Mouse (Mus musculus) heart, postnatal 0 days (tissue): ENCODE results near the gene Srpk2. TPM values are rescaled to one million over a fixed set of nuclear protein-coding genes. Genes with fewer than 3 reads are reported as not detected.

Source experiments
- ATAC-seq: fragments of 200-750 bp; cut with Nextera tagmentation; 2 replicates; pipeline ENCODE4 v1.8.0; 2017; ENCODE audit warnings: low read depth, moderate number of reproducible peaks, moderate library complexity; ENCODE audit not compliant: insufficient read depth
- DNase-seq: peaks from one replicate; pipeline ENCODE4 v3.0.0-alpha.2; 2016; ENCODE audit warnings: low spot score
- H3K27ac ChIP-seq: fragments of 300-500 bp; sonication (generic); 2 replicates; pipeline ENCODE4 v1.5.1; 2014; ENCODE audit warnings: low read depth, mild to moderate bottlenecking
- H3K27me3 ChIP-seq: fragments of 300-500 bp; sonication (generic); 2 replicates; pipeline ENCODE4 v1.6.1; 2014; ENCODE audit warnings: low read length, mixed read lengths; ENCODE audit not compliant: control insufficient read depth, insufficient read depth
- H3K36me3 ChIP-seq: fragments of 300-500 bp; sonication (generic); replicated peaks from 2 replicates; pipeline ENCODE4 v1.6.1; 2014; ENCODE audit warnings: low read length, mixed read lengths; ENCODE audit not compliant: control insufficient read depth, insufficient read depth
- H3K4me1 ChIP-seq: fragments of 300-500 bp; sonication (generic); 2 replicates; pipeline ENCODE4 v1.6.1; 2014; ENCODE audit warnings: antibody characterized with exemption; ENCODE audit not compliant: control insufficient read depth, insufficient read depth
- H3K4me2 ChIP-seq: fragments of 300-500 bp; sonication (generic); 2 replicates; pipeline ENCODE4 v1.6.1; 2014; ENCODE audit warnings: low read depth, mild to moderate bottlenecking, low read length, moderate library complexity
- H3K4me3 ChIP-seq: fragments of 300-500 bp; sonication (generic); 2 replicates; pipeline ENCODE4 v1.5.1; 2014; ENCODE audit warnings: low read depth, low read length
- H3K9ac ChIP-seq: fragments of 300-500 bp; sonication (generic); replicated peaks from 2 replicates; pipeline ENCODE4 v1.6.1; 2014; ENCODE audit warnings: low read depth, low read length, mixed read lengths
- H3K9me3 ChIP-seq: fragments of 300-500 bp; sonication (generic); replicated peaks from 2 replicates; pipeline ENCODE4 v1.6.1; 2016; ENCODE audit warnings: low read length; ENCODE audit not compliant: control insufficient read depth
- CTCF ChIP-seq: IDR thresholded peaks from 2 replicates; pipeline ENCODE4 v1.5.1; 2016; ENCODE audit warnings: antibody characterized with exemption, control low read depth, low read depth
- EP300 ChIP-seq: IDR thresholded peaks from 2 replicates; pipeline ENCODE4 v1.6.1; 2016; ENCODE audit warnings: antibody characterized with exemption, low read depth
- WGBS: fragments of 180-500 bp; shearing (Covaris S2); extraction: QIAGEN DNeasy Blood & Tissue Kit; methylation state at CpG from one replicate; pipeline ENCODE4 v1.1.7; 2014; 5-methylcytosine and 5-hydroxymethylcytosine counted together
- polyA plus RNA-seq: library from polyadenylated mRNA; unstranded; fragments of >200 nt; fragmentation: Nextera tagmentation; extraction: Ambion mirVana; gene quantifications from 2 replicates; pipeline ENCODE4 v1.2.1, GENCODE M21; 2015
- total RNA-seq: library from RNA; depleted of rRNA; stranded (reverse); fragments of >200 nt; gene quantifications from 2 replicates; pipeline ENCODE4 v1.2.3, GENCODE M21; 2014; ENCODE audit warnings: low replicate concordance

Gene Srpk2
- total and polyA plus RNA-seq, 2 experiments from 2014 or later = 14.7 to 52.9 TPM

DNA sequence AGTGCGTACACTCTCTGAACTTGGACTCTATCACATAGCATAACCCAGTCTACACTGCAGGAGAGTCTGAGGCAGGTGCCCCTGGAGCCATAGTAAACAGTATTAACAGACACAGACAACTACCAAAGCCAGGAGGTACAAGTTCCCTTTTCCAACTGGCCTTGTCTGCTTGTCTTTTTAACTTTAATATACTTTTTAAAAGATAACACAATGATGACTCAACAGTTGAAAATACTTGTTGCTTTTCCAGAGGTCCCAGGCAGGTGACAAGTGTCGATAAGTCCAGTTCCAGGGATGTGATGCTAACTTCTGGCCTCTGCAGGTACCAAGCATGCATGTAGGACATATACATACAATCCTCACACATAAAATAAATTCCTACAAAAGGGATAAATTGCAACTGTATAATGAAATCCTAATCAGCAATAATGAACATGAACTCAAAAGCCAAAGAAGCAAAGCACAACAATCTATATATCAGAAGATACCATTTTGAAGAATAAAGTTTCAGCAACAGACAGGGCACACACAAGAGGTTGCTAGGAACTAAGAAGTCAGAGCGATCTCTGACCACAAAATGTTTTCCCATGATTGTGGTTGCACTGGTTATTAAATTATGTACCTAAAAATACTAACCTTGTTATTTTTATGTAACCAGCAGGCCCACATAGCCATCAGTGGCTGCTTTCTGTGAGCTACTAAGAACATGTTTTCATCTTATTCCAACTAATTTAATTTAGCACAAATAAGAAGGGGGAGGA lies 105.1 kb downstream of the Srpk2 start:
- 76% methylated on average over 3 of the region's 3 CpGs for WGBS
- no peak overlapping the region for H3K9ac ChIP-seq
- no peak for ATAC-seq
- no peak overlapping the region for H3K4me3 ChIP-seq
- H3K4me1 ChIP-seq = peaks cover 4% of the 10 kb centered on the region; the same call in 1 of the 2 replicates
- H3K27me3 ChIP-seq = no peaks in the 10 kb centered on the region
- no peaks in the 10 kb centered on the region for H3K36me3 ChIP-seq
- no peak for DNase-seq
- no peak overlapping the region for H3K27ac ChIP-seq
- TF ChIP-seq CTCF = no peak
- no peak overlapping the region for H3K4me2 ChIP-seq
- H3K9me3 ChIP-seq = no peaks in the 10 kb centered on the region

DNA sequence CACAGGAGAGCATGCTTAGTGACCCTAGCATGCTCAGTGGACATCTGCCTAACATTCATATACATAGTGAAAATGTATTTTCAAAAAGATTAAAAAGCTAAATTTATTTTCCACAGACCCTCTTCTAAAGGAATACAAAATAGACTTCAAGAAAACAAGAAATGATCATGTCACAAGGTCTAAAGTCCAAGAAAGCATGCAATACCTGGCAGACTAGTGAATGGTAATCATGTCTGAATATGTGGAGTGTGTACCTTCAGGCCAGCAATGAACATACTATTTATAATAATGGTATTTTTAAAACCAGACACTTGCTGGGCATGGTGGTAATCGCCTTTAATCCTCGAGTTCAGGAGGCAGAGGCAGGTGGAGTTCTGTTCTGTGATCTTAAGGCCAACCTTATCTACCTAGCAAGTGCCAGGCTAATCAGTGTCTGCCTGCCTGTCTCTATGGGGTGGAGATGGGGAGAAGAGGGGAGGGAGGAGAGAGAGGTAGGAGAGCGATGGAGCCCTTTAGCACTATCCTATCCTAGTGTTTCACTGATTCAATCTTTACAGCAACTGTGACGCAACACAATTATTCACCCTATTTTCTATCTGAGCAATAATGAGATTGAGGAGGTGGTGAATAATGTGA lies 106.0 kb downstream of the Srpk2 start:
- TF ChIP-seq CTCF (no peak), EP300 (no peak)
- no peak overlapping the region for H3K27ac ChIP-seq
- H3K4me2 ChIP-seq = no peak overlapping the region
- H3K9ac ChIP-seq = no peak overlapping the region
- H3K4me1 ChIP-seq = peaks cover 4% of the 10 kb centered on the region; the same call in 1 of the 2 replicates
- H3K36me3 ChIP-seq = no peaks in the 10 kb centered on the region
- DNase-seq = no peak
- H3K27me3 ChIP-seq = no peaks in the 10 kb centered on the region
- ATAC-seq = no peak
- no peak overlapping the region for H3K4me3 ChIP-seq
- WGBS = 68% methylated on average over 4 of the region's 4 CpGs
- H3K9me3 ChIP-seq = no peaks in the 10 kb centered on the region

DNA sequence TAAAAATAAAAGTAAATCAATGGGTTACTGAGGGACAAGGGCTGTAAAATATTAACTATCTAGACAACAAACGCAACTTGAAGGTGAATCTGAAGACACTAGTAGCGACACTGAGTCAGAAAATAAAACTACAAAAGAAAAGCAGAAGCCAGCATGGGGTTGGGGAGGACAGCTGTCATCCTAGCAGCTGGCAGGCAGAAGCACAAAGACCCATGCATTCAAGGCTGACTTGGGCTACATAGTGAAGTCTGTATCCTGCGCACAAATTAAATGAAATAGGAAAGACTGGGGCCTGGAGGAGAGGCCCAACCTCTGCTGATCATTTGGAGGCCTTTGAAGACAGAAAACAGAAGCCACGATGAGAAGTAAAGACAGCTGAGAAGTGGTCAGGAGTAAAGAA lies 106.6 kb downstream of the Srpk2 start:
- H3K36me3 ChIP-seq = no peaks in the 10 kb centered on the region
- H3K4me3 ChIP-seq = no peak overlapping the region
- H3K27ac ChIP-seq = no peak overlapping the region
- DNase-seq (no peak), ATAC-seq (no peak)
- H3K27me3 ChIP-seq = no peaks in the 10 kb centered on the region
- TF ChIP-seq EP300 (no peak), CTCF (no peak)
- no peak overlapping the region for H3K4me2 ChIP-seq
- H3K4me1 ChIP-seq = peaks cover 4% of the 10 kb centered on the region; the same call in 1 of the 2 replicates
- no peak overlapping the region for H3K9ac ChIP-seq
- 81% methylated on average over 4 of the region's 4 CpGs for WGBS
- H3K9me3 ChIP-seq = no peaks in the 10 kb centered on the region

DNA sequence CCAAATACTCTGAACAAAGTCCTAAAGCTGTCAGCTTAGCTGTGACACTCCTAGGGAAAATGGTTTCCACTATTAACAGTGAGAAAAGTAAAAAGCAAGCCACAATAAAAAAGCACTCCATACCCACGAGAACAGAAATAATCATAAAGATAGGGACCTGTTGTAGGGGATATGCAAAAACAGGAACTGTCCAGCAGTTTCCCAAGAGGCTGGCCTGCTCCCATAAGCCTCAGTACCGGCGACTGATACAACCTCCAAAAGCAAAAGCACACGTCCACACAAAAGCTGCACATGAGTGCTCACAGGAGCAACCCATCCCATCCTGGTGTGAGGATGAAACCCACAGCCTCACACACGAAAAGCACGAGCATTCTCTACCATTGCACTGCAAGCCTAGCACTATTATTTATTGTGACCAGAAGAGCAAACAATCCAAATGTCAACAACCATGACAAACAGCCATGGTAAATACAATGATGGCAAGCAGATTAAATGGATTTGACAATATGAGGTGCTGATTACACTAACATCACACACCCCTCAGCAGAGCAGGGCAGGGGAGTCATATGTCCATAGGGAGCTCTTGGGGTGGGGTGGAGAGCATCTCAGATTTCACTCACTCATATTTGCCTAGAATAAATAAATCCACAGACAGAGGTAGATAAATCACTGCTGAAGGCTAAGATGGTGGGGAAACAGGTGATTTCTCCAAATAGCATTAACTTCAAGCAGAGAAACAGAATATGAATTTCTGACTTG lies 107.9 kb downstream of the Srpk2 start:
- ATAC-seq = no peak
- Histone ChIP-seq H3K4me1 (peaks cover 4% of the 10 kb centered on the region; the same call in 1 of the 2 replicates), H3K4me2 (no peak overlapping the region), H3K36me3 (no peaks in the 10 kb centered on the region), H3K4me3 (no peak overlapping the region), H3K9ac (no peak overlapping the region), H3K9me3 (no peaks in the 10 kb centered on the region), H3K27ac (no peak overlapping the region), H3K27me3 (no peaks in the 10 kb centered on the region)
- DNase-seq = no peak
- TF ChIP-seq CTCF (no peak), EP300 (no peak)
- 60% methylated on average over 6 of the region's 6 CpGs for WGBS

DNA sequence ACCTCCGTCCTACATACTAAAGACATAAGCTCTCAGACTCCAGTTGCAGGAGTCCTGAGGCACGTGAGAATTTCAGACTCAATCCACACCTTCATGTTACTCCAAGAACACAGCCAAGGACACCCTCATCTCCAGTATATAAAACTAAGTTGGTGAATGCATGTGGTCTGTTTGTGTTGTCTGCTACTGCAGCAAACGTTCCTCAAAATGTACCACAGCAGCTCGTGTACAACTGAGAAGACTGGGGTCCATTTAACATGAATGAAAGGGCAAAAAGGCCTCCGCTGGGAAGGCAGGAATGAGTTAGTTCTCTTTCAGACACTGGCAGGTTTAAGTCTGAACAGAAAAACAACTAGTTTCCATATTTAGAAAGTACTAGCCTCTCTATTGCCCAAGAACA lies 110.5 kb downstream of the Srpk2 start:
- Histone ChIP-seq H3K4me3 (no peak overlapping the region), H3K9ac (no peak overlapping the region), H3K4me2 (no peak overlapping the region), H3K27ac (no peak overlapping the region), H3K36me3 (0 out of 2 replicates have a peak, but pooled peaks cover 5% of the 10 kb centered on the region), H3K4me1 (no peaks in the 10 kb centered on the region), H3K9me3 (no peaks in the 10 kb centered on the region), H3K27me3 (no peaks in the 10 kb centered on the region)
- ATAC-seq = no peak
- TF ChIP-seq CTCF = no peak
- no peak for TF ChIP-seq EP300
- WGBS = 95% methylated on average over 5 of the region's 5 CpGs
- no peak for DNase-seq
